15 mouse cellular contexts compared by ENCODE assay signal in genomic region chr7:45342081-45342480, GRCm38 (mm10). TPM values are rescaled to one million over a fixed set of nuclear protein-coding genes. Genes with fewer than 3 reads are reported as not detected.
A peak's percentile ranks its signal among the peaks of the same experiment; 100 is the strongest.
DNase-seq lines count a peak whose midpoint lies in the region; ATAC-seq and TF ChIP-seq lines count a peak whose summit lies in the region.
"Had no signal": no experiment of that assay in that cellular context is flagged by ENCODE, and none has a peak within 500 bp of the region (broad histone marks: within the 10 kb centered on the region; RNA-seq: fewer than 3 reads in every experiment).

No protein-coding gene starts in this region.

- peaks cover 4% of the 10 kb centered on the region for H3K4me1 ChIP-seq in ES-Bruce4 (ENCODE audit: control insufficient read depth, insufficient read depth, low read length)
- no peaks in the 10 kb centered on the region for H3K4me1 ChIP-seq in forebrain, postnatal 0 days (ENCODE audit: insufficient read depth)
- peaks cover 27% of the 10 kb centered on the region for H3K4me1 ChIP-seq in thymus, adult 2 months (replicated peaks; ENCODE audit: control insufficient read depth, insufficient read depth, low read length)

- H3K9ac ChIP-seq in ES-Bruce4 (ENCODE audit: low read depth, poor library complexity, severe bottlenecking) = no peak overlapping the region
- no peak overlapping the region for H3K9ac ChIP-seq in forebrain, postnatal 0 days
- H3K9ac ChIP-seq: embryonic facial prominence, embryonic 12.5 days; forebrain, embryonic 15.5 days; heart, embryonic 12.5 days; hindbrain, embryonic 15.5 days had no signal

- H3K4me3 ChIP-seq in ES-Bruce4 (ENCODE audit: low read depth, low read length) = peak overlapping the region; percentile 29
- no peak overlapping the region for H3K4me3 ChIP-seq in forebrain, postnatal 0 days (ENCODE audit: low read depth, low read length)
- no peak overlapping the region for H3K4me3 ChIP-seq in thymus, adult 2 months (ENCODE audit: control insufficient read depth, insufficient read depth, low read length)
- H3K4me3 ChIP-seq: embryonic facial prominence, embryonic 12.5 days; forebrain, embryonic 15.5 days; hindbrain, embryonic 15.5 days had no signal

- TF ChIP-seq POLR2A in ES-Bruce4 (IDR thresholded peaks at IDR 0.05; ENCODE audit: insufficient read depth, low read length) = no peak
- no peak for TF ChIP-seq POLR2A in thymus, adult 2 months (IDR thresholded peaks at IDR 0.05; ENCODE audit: control insufficient read depth, extremely low read depth, insufficient read depth, low read length, poor library complexity)

- 94% methylated on average over 11 of the region's 11 CpGs for WGBS in forebrain, postnatal 0 days
- 94% methylated on average over 11 of the region's 11 CpGs for WGBS in thymus, adult 2 months

- no peak for ATAC-seq in forebrain, postnatal 0 days
- ATAC-seq: forebrain, embryonic 15.5 days had no signal

- no peak overlapping the region for H3K4me2 ChIP-seq in forebrain, postnatal 0 days (ENCODE audit: low read depth)
- H3K4me2 ChIP-seq: forebrain, embryonic 15.5 days; hindbrain, embryonic 15.5 days had no signal

- no peaks in the 10 kb centered on the region for H3K36me3 ChIP-seq in ES-Bruce4 (ENCODE audit: control insufficient read depth, insufficient read depth, low read length, poor library complexity, severe bottlenecking)
- peaks cover 34% of the 10 kb centered on the region for H3K36me3 ChIP-seq in forebrain, postnatal 0 days (ENCODE audit: insufficient read depth)
- no peaks in the 10 kb centered on the region for H3K36me3 ChIP-seq in thymus, adult 2 months (ENCODE audit: control insufficient read depth, insufficient read depth, low read length)
- H3K36me3 ChIP-seq: embryonic facial prominence, embryonic 12.5 days; heart, embryonic 12.5 days had no signal

- H3K27me3 ChIP-seq in ES-Bruce4 (ENCODE audit: control insufficient read depth, insufficient read depth, low read length, poor library complexity, severe bottlenecking) = no peaks in the 10 kb centered on the region
- peaks cover 5% of the 10 kb centered on the region; the same call in 1 of the 2 replicates for H3K27me3 ChIP-seq in forebrain, postnatal 0 days (ENCODE audit: insufficient read depth, low read length)
- peaks cover 12% of the 10 kb centered on the region; the same call in 1 of the 2 replicates for H3K27me3 ChIP-seq in thymus, adult 2 months (ENCODE audit: control insufficient read depth, insufficient read depth, low read length)
- H3K27me3 ChIP-seq: embryonic facial prominence, embryonic 12.5 days; Patski had no signal

- DNase-seq in testis, postnatal 14 days (ENCODE audit: low spot score) = peak; percentile 39
- no peak for DNase-seq in testis, postnatal 10 days (ENCODE audit: low spot score)
- peak; percentile 91 for DNase-seq in R1 (ENCODE audit: low read depth, low spot score)
- DNase-seq in forebrain, postnatal 0 days = no peak
- DNase-seq in heart, adult 18-20 months = no peak
- DNase-seq in thymus, adult 2 months = no peak

- no peak for TF ChIP-seq EP300 in ES-Bruce4 (IDR thresholded peaks at IDR 0.05; ENCODE audit: insufficient read depth, low read depth, low read length)

- TF ChIP-seq CTCF in ES-Bruce4 (IDR thresholded peaks at IDR 0.05; ENCODE audit: low read depth, low read length) = no peak
- no peak for TF ChIP-seq CTCF in forebrain, postnatal 0 days (IDR thresholded peaks at IDR 0.05; ENCODE audit: low read depth)
- no peak for TF ChIP-seq CTCF in thymus, adult 2 months (IDR thresholded peaks at IDR 0.05; ENCODE audit: borderline replicate concordance, control insufficient read depth, extremely low read depth, insufficient read depth, low read length, poor library complexity)

- no peaks in the 10 kb centered on the region for H3K9me3 ChIP-seq in ES-Bruce4 (replicated peaks; ENCODE audit: control insufficient read depth, insufficient read depth, low read length, poor library complexity, severe bottlenecking)
- no peaks in the 10 kb centered on the region for H3K9me3 ChIP-seq in forebrain, postnatal 0 days (ENCODE audit: low read length)
- H3K9me3 ChIP-seq: embryonic facial prominence, embryonic 12.5 days; forebrain, embryonic 15.5 days; heart, embryonic 12.5 days; hindbrain, embryonic 10.5 days; hindbrain, embryonic 15.5 days had no signal

- peak overlapping the region; percentile 55; the same call in 1 of the 2 replicates for H3K27ac ChIP-seq in ES-Bruce4 (ENCODE audit: insufficient read depth, low read length)
- H3K27ac ChIP-seq in forebrain, postnatal 0 days (ENCODE audit: low read depth, low read length) = no peak overlapping the region
- H3K27ac ChIP-seq in thymus, adult 2 months (ENCODE audit: control insufficient read depth, insufficient read depth, low read length) = no peak overlapping the region
- H3K27ac ChIP-seq: embryonic facial prominence, embryonic 12.5 days; forebrain, embryonic 15.5 days; hindbrain, embryonic 10.5 days; hindbrain, embryonic 15.5 days had no signal

RNA-seq across cellular contexts. Expression of gene Hrc, which starts 7.0 kb away (rescaled TPM):
- polyA plus RNA-seq in ES-Bruce4 (2011; ENCODE audit: insufficient read depth, insufficient read length, low read depth, missing spikeins) = 5.2 and 6.9 TPM in 2 replicates
- 0.46 and 0.52 TPM in 2 replicates for total RNA-seq in forebrain, postnatal 0 days (2014; rRNA removed)
- polyA plus RNA-seq in forebrain, postnatal 0 days (2015; fragmentation: Nextera tagmentation; extraction: Ambion mirVana) = not detected in 2 replicates
- total RNA-seq in heart, adult 18-20 months (2021) = 100 to 1,000 TPM; 954 to 975 TPM
- polyA plus RNA-seq in thymus, adult 2 months (2012; rRNA removed) = 0.56 and 9.1 TPM in 2 replicates
- polyA plus RNA-seq: forebrain, embryonic 11.5 days; inflammation-experienced regulatory T-cells, adult 6 months had no signal

RNA-seq across cellular contexts. Expression of gene Trpm4, which starts 8.5 kb away (rescaled TPM):
- 18.9 and 19.8 TPM in 2 replicates for polyA plus RNA-seq in ES-Bruce4 (2011; ENCODE audit: insufficient read depth, insufficient read length, low read depth, missing spikeins)
- 17.1 and 17.5 TPM in 2 replicates for total RNA-seq in forebrain, postnatal 0 days (2014; rRNA removed)
- 8.9 and 9.4 TPM in 2 replicates for polyA plus RNA-seq in forebrain, postnatal 0 days (2015; fragmentation: Nextera tagmentation; extraction: Ambion mirVana)
- total RNA-seq in heart, adult 18-20 months (2021) = 10 to 100 TPM; 20.0 to 27.9 TPM
- 12.1 and 12.9 TPM in 2 replicates for polyA plus RNA-seq in thymus, adult 2 months (2012; rRNA removed)

RNA-seq across cellular contexts. Expression of gene Ppfia3, which starts 24.7 kb away (rescaled TPM):
- 7.2 and 9.3 TPM in 2 replicates for polyA plus RNA-seq in ES-Bruce4 (2011; ENCODE audit: insufficient read depth, insufficient read length, low read depth, missing spikeins)
- total RNA-seq in forebrain, postnatal 0 days (2014; rRNA removed) = 76.5 and 81.0 TPM in 2 replicates
- 21.7 and 26.0 TPM in 2 replicates for polyA plus RNA-seq in forebrain, postnatal 0 days (2015; fragmentation: Nextera tagmentation; extraction: Ambion mirVana)
- total RNA-seq in heart, adult 18-20 months (2021) = under 1 TPM in 1 of 2 experiments, not detected in 1; 0.33 TPM
- polyA plus RNA-seq in thymus, adult 2 months (2012; rRNA removed) = 0.65 and 0.89 TPM in 2 replicates

RNA-seq across cellular contexts. Expression of gene Lin7b, which starts 28.3 kb away (rescaled TPM):
- polyA plus RNA-seq in ES-Bruce4 (2011; ENCODE audit: insufficient read depth, insufficient read length, low read depth, missing spikeins) = 0.88 TPM in 1 of 2 replicates, not detected in the other
- 32.2 and 47.3 TPM in 2 replicates for total RNA-seq in forebrain, postnatal 0 days (2014; rRNA removed)
- 36.8 and 39.8 TPM in 2 replicates for polyA plus RNA-seq in forebrain, postnatal 0 days (2015; fragmentation: Nextera tagmentation; extraction: Ambion mirVana)
- 1 to 10 TPM; 1.7 to 2.3 TPM for total RNA-seq in heart, adult 18-20 months (2021)
- polyA plus RNA-seq in thymus, adult 2 months (2012; rRNA removed) = 0.65 and 1.0 TPM in 2 replicates
- polyA plus RNA-seq: inflammation-experienced regulatory T-cells, adult 6 months had no signal

RNA-seq across cellular contexts. Expression of gene Snrnp70, which starts 53.5 kb away (rescaled TPM):
- 686 and 799 TPM in 2 replicates for polyA plus RNA-seq in ES-Bruce4 (2011; ENCODE audit: insufficient read depth, insufficient read length, low read depth, missing spikeins)
- 247 and 310 TPM in 2 replicates for total RNA-seq in forebrain, postnatal 0 days (2014; rRNA removed)
- 116 and 124 TPM in 2 replicates for polyA plus RNA-seq in forebrain, postnatal 0 days (2015; fragmentation: Nextera tagmentation; extraction: Ambion mirVana)
- 10 to 100 TPM; 81.1 to 85.7 TPM for total RNA-seq in heart, adult 18-20 months (2021)
- 693 and 725 TPM in 2 replicates for polyA plus RNA-seq in thymus, adult 2 months (2012; rRNA removed)

Comparison
In these comparisons a context has a peak if more than half of its experiments do, and no peak if none do; other contexts are left out.
1. DNase-seq: peak in testis, postnatal 14 days (single experiment) and R1 (single experiment); none in testis, postnatal 10 days (single experiment), forebrain, postnatal 0 days (single experiment), heart, adult 18-20 months (0 of 2) and thymus, adult 2 months (single experiment).